In the genomic region with DNA sequence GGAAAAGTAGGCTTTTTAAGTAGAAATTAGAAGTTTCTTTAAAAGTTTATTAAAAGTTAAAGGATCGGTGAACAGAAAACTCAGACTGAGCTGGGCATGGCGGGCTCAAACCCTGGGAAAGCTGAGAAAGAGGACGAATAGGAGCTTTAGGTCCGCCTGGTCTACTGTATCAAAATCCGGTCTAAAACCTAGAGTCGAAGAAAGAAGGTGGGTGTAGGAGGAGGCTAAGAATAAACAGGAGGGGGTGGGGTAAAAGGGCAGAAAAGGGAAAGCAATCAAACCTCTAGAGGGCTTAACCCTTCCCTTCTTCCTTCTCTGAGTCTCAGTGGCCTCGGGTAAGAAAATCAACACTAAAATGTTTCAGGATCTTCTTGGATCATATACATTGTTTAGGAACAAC, we compare ENCODE assay signal across 8 mouse cellular contexts.
DNase-seq lines count a peak whose midpoint lies in the region; ATAC-seq and TF ChIP-seq lines count a peak whose summit lies in the region.

No protein-coding gene starts in this region.

- no peaks in the 10 kb centered on the region for H3K27me3 ChIP-seq in hindbrain, postnatal 0 days (ENCODE audit: insufficient read depth, low read length)

- no peak overlapping the region for H3K9ac ChIP-seq in hindbrain, postnatal 0 days (replicated peaks; ENCODE audit: low read length)

- H3K4me2 ChIP-seq in hindbrain, postnatal 0 days (ENCODE audit: low read depth, low read length), result peak overlapping the region; percentile 56; the same call in 1 of the 2 replicates

- ATAC-seq in hindbrain, postnatal 0 days, result no peak

- H3K4me3 ChIP-seq in layer of hippocampus, adult 2 months, result peak overlapping the region; percentile 76; the same call in 1 of the 2 replicates
- no peak overlapping the region for H3K4me3 ChIP-seq in bone marrow, adult 2 months (replicated peaks; ENCODE audit: control insufficient read depth, low read depth, low read length)
- H3K4me3 ChIP-seq in hindbrain, postnatal 0 days (ENCODE audit: low read length), result no peak overlapping the region

- no peaks in the 10 kb centered on the region for H3K9me3 ChIP-seq in hindbrain, postnatal 0 days (ENCODE audit: low read length)

- no peaks in the 10 kb centered on the region for H3K36me3 ChIP-seq in hindbrain, postnatal 0 days (ENCODE audit: insufficient read depth, low read length)

- 3% methylated on average over 7 of the region's 7 CpGs for WGBS in bone marrow, adult 2 months
- 7% methylated on average over 7 of the region's 7 CpGs for WGBS in hindbrain, postnatal 0 days

- no peak for DNase-seq in layer of hippocampus, adult 2 months (ENCODE audit: low spot score in 2 of 2)
- no peak for DNase-seq in layer of hippocampus, adult 18-20 months (ENCODE audit: low spot score in 2 of 2)
- no peak for DNase-seq in hindbrain, postnatal 0 days (ENCODE audit: low spot score)
- DNase-seq in naive thymus-derived CD4-positive, alpha-beta T cell, adult 2 months (ENCODE audit: low read depth), result peak; percentile 64
- DNase-seq in kidney, adult 8-10 months, result no peak
- DNase-seq in layer of hippocampus, postnatal 14 days (ENCODE audit: low spot score in 2 of 2), result no peak
- no peak for DNase-seq in urinary bladder, postnatal 14 days (ENCODE audit: low spot score)

- TF ChIP-seq CTCF in layer of hippocampus, adult 2 months (conservative IDR thresholded peaks at IDR 0.05), result no peak
- TF ChIP-seq CTCF in bone marrow, adult 2 months (IDR thresholded peaks at IDR 0.05; ENCODE audit: control insufficient read depth, insufficient read depth, low read length), result no peak
- no peak for TF ChIP-seq CTCF in hindbrain, postnatal 0 days (IDR thresholded peaks at IDR 0.05; ENCODE audit: low read depth)

- TF ChIP-seq POLR2A in bone marrow, adult 2 months (IDR thresholded peaks at IDR 0.05; ENCODE audit: borderline replicate concordance, control insufficient read depth, low read depth, low read length), result no peak

- H3K4me1 ChIP-seq in bone marrow, adult 2 months (ENCODE audit: control insufficient read depth, insufficient read depth, low read length), result no peaks in the 10 kb centered on the region; the same call in 1 of the 2 replicates
- H3K4me1 ChIP-seq in hindbrain, postnatal 0 days (ENCODE audit: insufficient read depth, low read length), result peaks cover 21% of the 10 kb centered on the region

- H3K27ac ChIP-seq in layer of hippocampus, adult 2 months, result peak overlapping the region; percentile 64
- H3K27ac ChIP-seq in bone marrow, adult 2 months (ENCODE audit: control insufficient read depth, insufficient read depth, low read depth, low read length, poor library complexity), result peak overlapping the region; percentile 45; the same call in 1 of the 2 replicates
- no peak overlapping the region for H3K27ac ChIP-seq in hindbrain, postnatal 0 days
